Mouse (Mus musculus) testis, postnatal 14 days (tissue): ENCODE data around the gene Gm12248.

Experiments
- DNase-seq: peaks from one replicate; pipeline ENCODE4 v3.0.0; 2021; ENCODE audit warnings: low spot score

Gm12248 gene

DNA sequence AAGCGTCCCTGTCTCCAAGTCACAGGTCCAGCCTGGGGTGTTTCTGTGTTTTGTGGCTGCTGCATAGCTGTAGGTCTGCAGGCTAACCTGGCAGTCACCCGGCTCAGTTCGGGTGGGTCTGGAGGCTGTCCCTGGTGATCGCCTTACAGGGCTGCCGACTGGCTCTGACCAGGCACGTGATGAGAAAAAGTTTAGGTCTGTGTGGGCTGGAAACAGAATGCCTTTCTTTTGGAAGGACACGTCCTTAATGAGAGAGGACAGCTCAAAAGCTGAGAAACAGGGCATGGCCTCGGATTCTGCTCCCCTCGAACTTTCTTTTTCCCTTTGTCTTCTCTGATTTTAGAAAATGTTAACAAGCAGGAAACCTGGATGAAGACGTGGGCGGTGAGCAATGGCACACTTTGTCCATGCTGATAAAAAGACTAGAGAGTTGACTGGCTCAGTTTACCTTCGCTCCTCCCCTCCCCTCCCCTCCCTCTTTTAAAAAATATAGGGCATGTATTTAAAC is at the start of gene Gm12248:
Gene Gm12248 (minus strand): TSS at position 114 of the 508 bp plus-strand sequence.
- no peak for DNase-seq

DNA sequence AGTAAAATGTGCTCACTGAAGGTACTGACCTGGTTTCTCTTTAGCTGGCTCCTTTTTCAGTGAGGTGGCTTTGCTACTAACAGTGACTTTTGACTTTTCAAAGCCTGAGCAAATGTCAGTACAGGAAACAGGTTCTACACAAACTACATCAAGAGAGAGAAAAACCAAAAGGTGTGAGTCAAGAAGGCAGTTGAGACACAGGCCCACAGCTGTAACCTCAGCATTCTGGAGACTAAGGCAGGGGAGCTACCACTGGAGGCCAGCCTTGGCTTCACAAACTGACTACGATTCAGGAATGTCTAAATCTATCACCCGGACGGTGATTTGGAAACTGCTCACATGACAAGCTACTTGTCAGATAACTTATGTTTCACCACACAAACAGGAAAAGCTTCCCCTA is 46.5 kb upstream of the Gm12248 start:
- no peak for DNase-seq

DNA sequence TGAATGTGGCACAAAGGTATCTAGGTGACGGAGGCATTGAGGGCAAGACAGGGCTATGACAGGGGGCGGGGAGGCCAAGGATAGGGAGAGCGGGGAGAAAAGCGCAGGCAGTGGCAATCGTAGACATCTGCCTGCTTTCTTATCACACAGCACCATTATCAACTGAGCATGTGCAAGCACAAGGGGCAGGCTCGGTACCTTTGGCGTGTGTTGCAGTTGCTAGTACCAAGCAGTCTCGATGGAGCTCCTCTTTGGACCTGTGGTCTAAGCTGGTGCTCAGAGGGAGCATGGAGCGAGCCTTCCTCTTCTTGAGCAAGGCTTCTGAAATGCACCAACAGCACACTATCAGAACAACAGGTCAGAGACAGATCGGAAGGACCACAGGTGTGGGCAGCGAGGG is 45.9 kb upstream of the Gm12248 start:
- no peak for DNase-seq

- DNase-seq, result no peak
These were observed 43.7 kb upstream of the Gm12248 start for GRCm38 (mm10) chr11:58136677-58137076.

DNA sequence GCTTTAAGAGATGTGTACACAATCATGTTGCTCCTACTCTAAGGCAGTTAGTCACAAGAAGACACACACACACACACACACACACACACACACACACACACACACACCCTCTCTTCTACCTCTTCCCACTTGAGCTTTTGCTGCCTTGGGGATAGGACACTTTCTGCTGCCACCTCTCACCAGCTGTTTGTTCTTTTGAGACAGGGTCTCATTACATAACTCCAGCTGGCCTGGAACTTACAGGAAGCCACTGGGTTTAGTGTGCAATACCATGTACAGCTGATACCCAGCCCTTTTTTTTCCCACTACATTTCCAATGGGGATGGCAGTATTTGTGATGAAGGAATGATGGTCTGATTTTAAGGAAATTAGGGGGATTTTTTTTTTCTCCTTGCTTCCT is 42.4 kb upstream of the Gm12248 start:
- no peak for DNase-seq

DNA sequence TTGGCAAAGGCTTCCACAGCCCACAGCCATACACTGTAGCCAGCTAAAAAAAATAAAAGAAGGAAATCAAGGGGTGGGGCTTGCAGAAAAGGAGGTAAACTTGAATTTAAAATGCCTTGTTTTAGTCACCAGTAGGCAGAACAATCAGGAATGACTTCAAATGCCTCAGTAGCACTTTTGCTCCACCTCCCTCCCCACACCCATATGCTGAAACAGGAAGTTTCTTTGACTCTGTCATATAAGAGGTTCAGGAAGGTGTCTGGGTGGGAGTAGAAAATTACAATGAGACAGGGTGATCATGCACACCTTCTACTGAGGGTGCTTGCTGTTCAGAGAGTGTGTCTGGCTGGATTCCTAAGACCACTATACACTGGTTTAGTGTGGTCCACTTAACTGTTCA is 41.9 kb upstream of the Gm12248 start:
- no peak for DNase-seq

DNA sequence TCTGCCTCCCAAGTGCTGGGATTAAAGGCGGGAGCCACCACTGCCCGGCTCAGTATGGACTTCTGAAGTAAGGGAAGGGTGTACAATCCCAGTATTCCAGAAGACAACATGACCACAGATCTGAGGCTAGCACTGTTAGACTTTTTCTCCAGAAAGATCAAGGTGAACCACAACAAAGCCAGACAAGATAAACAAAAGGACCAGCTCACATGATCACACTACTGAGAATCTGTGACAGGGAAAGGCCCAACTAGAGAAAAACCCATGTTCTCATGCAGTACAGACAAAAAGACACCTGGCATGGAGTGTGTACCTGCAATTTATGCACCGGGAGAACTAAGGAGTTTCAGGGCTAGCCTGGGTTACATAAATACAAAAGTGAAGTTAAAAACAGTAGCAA is 39.1 kb upstream of the Gm12248 start:
- no peak for DNase-seq

GRCm38 (mm10) chr11:58129302-58129843 is 36.4 kb upstream of the Gm12248 start:
- DNase-seq, result no peak

- no peak for DNase-seq
These were observed 34.6 kb upstream of the Gm12248 start for GRCm38 (mm10) chr11:58127544-58127943.

- peak; percentile 74 for DNase-seq
These were observed 33.6 kb upstream of the Gm12248 start for GRCm38 (mm10) chr11:58126397-58127160.

- DNase-seq, result no peak
These were observed 32.1 kb upstream of the Gm12248 start for GRCm38 (mm10) chr11:58125021-58125420.

DNA sequence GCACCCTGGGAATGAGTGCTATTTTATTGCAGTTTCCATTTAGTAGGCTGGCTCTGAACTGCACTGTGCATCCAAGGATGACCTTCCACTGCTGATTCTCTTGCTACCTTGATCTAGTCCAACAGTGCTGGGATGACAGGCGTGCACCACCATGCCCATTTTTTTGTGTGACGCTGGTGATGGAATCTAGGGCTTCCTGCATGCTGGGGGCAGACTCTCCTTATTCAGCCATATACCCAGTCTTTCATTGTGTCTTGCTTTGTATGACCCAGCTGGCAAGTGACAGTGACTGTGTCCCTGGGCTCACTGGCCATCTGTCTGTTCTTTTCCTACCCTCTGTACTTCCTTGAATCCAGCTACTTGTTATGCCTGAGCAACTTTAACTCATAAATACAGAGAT is 30.8 kb upstream of the Gm12248 start:
- DNase-seq, result no peak

DNA sequence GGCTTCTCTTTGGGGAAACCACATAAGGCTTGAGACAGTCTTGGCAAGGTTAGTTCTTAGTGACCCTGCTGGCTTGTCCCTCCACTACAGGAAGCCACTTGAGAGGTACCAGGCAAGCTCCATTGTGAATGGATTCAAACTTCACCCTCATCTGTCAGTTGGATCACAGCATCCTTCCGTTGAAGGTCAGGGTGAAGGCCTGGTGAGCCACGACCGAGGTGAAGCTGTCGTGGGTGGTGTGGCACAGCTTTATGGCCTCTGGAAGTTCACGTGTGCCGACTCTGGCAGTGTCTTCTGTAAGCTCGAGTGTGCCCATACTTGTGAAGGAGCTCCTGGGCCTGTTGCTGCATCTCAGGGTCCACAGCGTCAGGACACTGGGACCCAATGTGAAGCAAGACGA is 28.4 kb upstream of the Gm12248 start:
- no peak for DNase-seq

DNA sequence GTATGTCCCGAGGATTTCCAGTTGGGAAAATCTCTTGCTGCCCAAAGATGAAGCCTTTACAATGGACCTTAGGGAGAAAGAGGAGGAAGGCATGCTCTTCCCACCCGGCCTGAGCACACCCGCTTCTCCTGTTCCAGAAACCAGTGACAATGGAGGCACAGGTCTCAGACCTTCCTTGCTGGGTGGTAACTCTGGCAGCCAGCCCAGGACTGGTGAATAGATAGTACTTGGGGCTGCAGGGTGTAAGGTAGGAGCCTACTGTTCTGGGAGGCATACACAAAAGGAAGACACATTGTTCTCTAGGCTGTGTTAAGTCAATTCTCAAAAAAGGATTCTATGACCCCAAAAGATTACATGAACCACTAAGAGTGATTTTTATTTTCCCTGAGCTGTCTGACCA is 27.7 kb upstream of the Gm12248 start:
- no peak for DNase-seq

DNA sequence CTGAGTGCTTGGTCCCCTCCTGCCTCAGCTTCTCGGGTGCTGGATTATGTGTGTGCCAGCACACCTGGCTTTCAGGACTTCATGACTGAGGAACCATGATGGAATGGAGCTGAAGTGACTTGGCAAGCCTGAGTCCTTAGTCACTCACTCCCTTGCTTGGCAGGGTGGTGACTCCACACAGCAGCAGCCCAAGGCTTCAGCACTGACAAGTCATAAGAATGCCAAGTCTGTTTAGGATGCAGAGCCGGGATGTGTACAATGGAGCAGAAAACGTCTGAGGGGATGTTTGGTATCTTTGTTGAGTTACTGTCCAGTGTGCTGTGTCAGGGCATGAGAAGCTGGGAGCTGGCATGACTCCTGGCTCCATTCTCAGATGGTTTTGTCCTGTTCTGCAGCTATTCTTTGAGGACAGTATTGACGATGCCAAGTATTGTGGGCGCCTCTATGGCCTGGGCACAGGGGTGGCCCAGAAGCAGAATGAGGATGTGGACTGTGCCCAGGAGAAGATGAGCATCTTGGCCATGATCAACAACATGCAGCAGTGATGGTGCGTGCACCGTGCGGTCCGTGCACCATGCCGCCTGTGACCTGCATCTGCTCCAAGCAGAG is 24.2 kb upstream of the Gm12248 start:
- no peak for DNase-seq

DNA sequence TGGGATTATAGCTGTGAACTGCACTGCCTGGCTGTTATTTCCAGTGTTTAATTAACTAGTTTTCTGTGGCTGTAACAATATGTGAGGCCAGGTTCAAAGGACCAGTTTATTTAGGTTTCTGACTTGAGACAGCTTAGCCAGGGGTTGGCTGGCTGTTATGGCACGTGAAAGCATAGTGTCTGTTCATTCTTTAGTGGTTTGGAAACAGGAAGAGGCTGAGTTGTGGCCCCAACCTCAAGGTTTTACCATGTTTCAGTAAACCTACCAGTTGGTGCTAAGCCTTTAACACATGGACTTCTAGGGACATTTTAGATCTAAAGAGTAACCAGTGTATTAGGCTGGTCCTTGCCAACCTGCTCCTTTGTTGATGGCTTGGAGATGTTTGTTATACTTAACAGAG is 23.6 kb upstream of the Gm12248 start:
- no peak for DNase-seq

DNA sequence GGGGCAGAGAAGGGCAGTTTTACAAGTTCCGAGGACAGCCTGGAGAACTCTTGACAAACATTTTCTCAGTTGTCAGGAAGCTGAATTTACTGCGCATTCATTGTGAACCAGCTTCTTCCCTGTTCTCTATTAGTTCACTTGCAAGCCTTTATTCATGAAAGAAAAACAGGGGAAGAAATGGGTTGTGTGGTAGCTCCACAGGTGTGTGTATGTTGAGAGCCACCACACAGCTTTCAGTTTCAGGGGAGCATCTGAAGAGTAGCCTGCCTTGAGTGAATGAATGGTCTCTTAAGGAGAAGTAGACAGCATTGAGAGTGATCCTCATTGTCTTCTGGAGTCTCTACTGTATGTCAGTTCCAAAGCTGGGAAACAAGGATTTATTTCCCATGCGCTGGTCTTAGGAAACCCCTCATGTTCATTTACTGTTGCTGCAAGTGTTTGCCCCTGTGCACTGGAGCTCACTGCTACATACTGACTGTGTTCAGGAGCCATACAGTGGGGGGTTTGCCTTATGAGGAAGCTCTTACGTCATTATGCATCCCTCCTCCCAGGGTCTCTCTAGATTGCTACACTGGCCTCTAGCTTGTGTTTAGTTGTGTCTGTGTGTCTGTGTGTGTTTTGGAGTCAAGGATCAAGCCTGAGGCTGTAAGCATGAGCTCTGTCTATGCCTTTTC is 14.9 kb upstream of the Gm12248 start:
- DNase-seq, result no peak

- no peak for DNase-seq
These were observed 14.1 kb upstream of the Gm12248 start for GRCm38 (mm10) chr11:58107009-58107408.

DNA sequence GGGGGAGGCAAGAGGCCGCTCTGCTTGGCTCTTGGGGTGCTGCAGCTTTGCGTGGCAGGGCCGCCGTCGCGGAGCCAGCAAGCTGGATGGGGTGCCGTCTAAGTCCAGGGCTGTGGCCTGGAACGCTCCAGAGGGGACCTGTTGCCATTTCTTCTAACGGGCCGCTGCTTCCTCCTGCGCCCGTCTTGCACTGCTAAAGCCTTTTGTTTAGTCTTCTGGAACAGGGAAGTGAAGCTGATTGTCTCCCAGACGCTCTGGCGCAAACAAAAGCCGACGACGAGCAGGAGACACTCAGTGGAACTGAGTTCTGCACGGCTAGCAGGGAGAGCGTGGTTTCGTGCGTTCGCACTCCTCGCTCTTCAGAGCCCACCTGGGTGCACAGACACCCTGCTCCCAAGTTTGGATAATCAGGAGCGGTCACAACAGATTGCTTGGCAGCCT is 11.4 kb upstream of the Gm12248 start:
- no peak for DNase-seq

DNA sequence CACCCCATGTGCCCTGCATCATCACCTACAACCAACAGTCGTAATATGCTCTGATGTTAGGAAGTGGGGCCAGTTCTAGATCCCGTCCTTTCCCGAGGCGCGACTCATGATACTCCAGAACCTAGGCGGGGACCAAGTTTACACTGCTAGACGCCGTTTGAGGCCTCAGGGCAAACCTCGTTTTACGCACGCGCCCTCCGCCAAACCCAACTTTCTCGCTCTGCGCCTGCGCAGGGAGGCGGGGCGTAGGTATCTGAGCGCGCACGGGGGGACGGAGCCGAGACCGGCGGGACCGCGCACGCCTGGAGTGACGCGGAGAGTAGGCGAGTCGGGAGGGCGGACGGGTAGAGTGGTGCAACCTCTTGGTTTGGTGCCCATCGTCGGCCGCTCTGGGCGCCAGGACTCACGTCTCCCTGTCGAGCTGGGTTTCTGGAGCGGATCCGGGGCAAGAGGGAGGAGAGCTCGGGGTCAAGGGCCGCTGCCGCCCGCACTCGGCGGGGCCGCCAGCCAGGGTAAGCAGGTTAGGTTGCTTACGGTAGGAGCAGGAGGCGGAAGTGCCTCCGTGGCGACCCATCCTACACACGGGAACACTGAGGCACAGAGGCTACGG is 10.9 kb upstream of the Gm12248 start, which contains the start of gene Cnot8:
Gene Cnot8 (plus strand): TSS at position 457 of the 610 bp plus-strand sequence.
- DNase-seq, result peak; percentile 99

DNA sequence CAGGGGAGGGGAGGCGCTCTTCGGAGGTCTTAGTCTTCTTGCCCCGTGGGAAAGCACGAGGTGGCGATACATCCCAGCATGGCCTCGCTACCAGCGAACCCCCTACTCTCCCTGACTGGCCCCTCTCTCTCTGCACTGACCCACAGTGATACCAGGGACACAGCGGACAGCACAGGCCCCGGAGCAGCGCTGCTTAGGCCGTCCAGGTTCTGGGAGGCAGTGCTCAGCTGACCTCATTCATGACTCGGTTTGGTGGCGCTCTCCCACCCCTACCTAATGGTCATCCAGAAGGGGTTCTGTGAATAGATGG is 10.4 kb upstream of the Gm12248 start:
- DNase-seq, result no peak

- peak; percentile 69 for DNase-seq
These were observed 9.8 kb upstream of the Gm12248 start for GRCm38 (mm10) chr11:58102581-58103343.
